ENCODE assay signal across 19 mouse cellular contexts in the genomic region with DNA sequence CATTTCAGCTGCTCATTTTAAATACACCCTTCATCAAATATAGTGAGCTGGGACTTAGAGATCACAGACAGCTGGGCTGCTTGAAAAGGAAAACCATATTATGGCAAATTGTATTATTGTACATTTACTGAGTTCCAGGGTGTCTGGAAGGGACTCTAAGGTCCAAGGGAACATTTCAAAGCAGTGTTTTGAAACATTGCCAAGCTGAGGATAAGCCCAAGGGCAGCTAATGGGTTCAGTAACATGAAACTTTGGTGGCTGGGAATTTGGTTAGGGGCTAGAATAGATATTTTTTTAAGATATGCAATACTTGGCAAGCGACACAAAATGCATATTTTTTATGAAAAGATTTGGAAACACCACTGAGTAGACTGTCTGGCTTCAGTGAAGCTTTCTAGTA.
"Had no signal": no experiment of that assay in that cellular context is flagged by ENCODE, and none has a peak within 500 bp of the region (broad histone marks: within the 10 kb centered on the region; RNA-seq: fewer than 3 reads in every experiment).

No protein-coding gene starts in this region.

- ATAC-seq: lung, postnatal 0 days; midbrain, embryonic 16.5 days had no signal

- H3K27ac ChIP-seq: liver, embryonic 14.5 days; midbrain, embryonic 10.5 days; midbrain, embryonic 12.5 days; neural tube, embryonic 13.5 days; neural tube, embryonic 15.5 days had no signal

- H3K4me3 ChIP-seq: midbrain, embryonic 10.5 days; midbrain, embryonic 12.5 days; myocyte; neural tube, embryonic 13.5 days; neural tube, embryonic 15.5 days had no signal

- H3K9ac ChIP-seq: liver, embryonic 14.5 days; midbrain, embryonic 12.5 days; neural tube, embryonic 13.5 days; neural tube, embryonic 15.5 days had no signal

- H3K27me3 ChIP-seq: midbrain, embryonic 12.5 days; neural tube, embryonic 13.5 days; neural tube, embryonic 15.5 days had no signal

- DNase-seq: lung, adult 18-20 months; lung, postnatal 4 days; midbrain, embryonic 14.5 days; retina, postnatal 1 day; right cerebral cortex, adult 18-20 months; right cerebral cortex, postnatal 25 days; right cerebral cortex, postnatal 4 days; spleen, adult 18-20 months; thymus, adult 18-20 months; thymus, postnatal 14 days; thymus, postnatal 36 days had no signal

- H3K36me3 ChIP-seq: midbrain, embryonic 10.5 days; midbrain, embryonic 12.5 days; neural tube, embryonic 13.5 days; neural tube, embryonic 15.5 days had no signal

- H3K4me1 ChIP-seq: midbrain, embryonic 10.5 days; midbrain, embryonic 12.5 days; neural tube, embryonic 13.5 days; neural tube, embryonic 15.5 days had no signal

- H3K4me2 ChIP-seq: midbrain, embryonic 12.5 days; neural tube, embryonic 13.5 days; neural tube, embryonic 15.5 days had no signal

- H3K9me3 ChIP-seq: midbrain, embryonic 10.5 days; midbrain, embryonic 12.5 days; neural tube, embryonic 13.5 days; neural tube, embryonic 15.5 days had no signal
